Mouse (Mus musculus): ENCODE results near the gene Wdr82. TPM values are rescaled to one million over a fixed set of nuclear protein-coding genes. Genes with fewer than 3 reads are reported as not detected.

The Wdr82 gene
- total and polyA plus RNA-seq, 3 experiments: 70.4 to 131 (median 100) TPM

DNA sequence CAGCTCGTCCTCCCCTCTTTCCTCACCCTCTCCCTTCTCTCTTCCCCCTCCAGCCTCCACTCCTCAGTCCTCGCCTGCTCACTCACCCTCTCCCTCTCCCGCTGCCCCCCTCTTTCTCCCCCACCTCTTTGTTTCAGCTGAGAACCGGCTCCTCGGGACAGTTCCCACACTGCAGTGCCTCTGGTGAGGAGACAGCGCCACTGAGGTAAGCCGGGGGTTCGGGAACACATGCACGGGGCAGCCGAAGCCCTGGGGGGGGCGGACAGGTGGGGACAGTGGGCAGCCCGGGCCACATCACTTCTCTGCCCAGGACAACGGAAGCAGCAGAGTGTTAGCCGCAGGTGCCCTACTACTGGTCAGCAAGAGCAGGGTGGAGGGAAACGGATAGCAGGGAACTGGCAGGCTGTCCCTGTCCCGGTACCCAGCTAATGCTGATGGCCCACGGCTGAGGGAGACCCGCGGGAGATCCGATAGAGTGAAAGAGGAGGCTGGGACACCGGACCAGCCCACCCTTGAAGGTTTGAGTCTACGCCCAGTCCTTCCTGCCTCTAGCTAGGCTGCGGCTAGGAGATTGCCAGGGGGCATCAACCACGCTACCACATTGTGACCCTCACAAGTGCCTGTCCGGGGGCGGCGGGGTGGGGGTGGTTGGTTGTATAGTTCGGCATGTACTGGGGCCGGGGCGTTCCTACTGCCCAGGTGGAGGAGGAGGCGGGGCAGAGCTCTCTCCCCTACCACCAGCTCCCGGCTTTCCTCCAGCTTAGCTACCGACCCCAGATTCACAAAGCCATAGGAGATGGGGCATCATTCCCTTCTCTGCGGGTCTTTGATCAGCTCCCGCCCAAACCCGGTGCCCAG, 22.0 kb upstream of the Wdr82 start:
- no peak for DNase-seq (ENCODE audit: extremely low read depth)
- H3K9me3 ChIP-seq (replicated peaks; ENCODE audit: low read length): no peaks in the 10 kb centered on the region
- H3K79me2 ChIP-seq (replicated peaks; ENCODE audit: control insufficient read depth, extremely low read depth, insufficient read depth, poor library complexity, severe bottlenecking): no peaks in the 10 kb centered on the region
- no peak overlapping the region for H3K9ac ChIP-seq (ENCODE audit: insufficient read depth, low read depth)
- H3K27ac ChIP-seq (ENCODE audit: insufficient read depth, low read depth): no peak overlapping the region
- H3K36me3 ChIP-seq (replicated peaks in 1 of 2; ENCODE audit: control insufficient read depth in 1 of 2, insufficient read depth in 1 of 2, low read length in 1 of 2): no peaks in the 10 kb centered on the region
- TF ChIP-seq MAZ (IDR thresholded peaks at IDR 0.05; ENCODE audit: low read depth, low read length) (no peak), USF2 (conservative IDR thresholded peaks at IDR 0.05; ENCODE audit: low read depth, low read length) (no peak), BHLHE40 (IDR thresholded peaks at IDR 0.05; ENCODE audit: low read depth, low read length) (no peak), RAD21 (IDR thresholded peaks at IDR 0.05; ENCODE audit: low read depth, low read length) (no peak)
- H3K4me1 ChIP-seq (ENCODE audit: control insufficient read depth in 1 of 2, insufficient read depth in 2 of 2): no peaks in the 10 kb centered on the region; a peak in 1 of 4 replicates
- in situ Hi-C loops (cut with MboI; ENCODE audit: low pct_ligation_motif_present, low pct_unique_long_range_greater_than_20kb, low sequenced_read_pairs): no loop called here
- H3K4me2 ChIP-seq (ENCODE audit: insufficient read depth, low read depth, poor library complexity, severe bottlenecking): peak overlapping the region; percentile 40
- dilution Hi-C loops (cut with MboI; ENCODE audit: extremely low pct_ligation_motif_present, extremely low pct_unique_long_range_greater_than_20kb, low sequenced_read_pairs): no loop called here
- no peak overlapping the region for H3K4me3 ChIP-seq (replicated peaks in 1 of 3; ENCODE audit: low read depth in 2 of 3, low read length in 2 of 3, poor library complexity in 1 of 3)
- peaks cover 78% of the 10 kb centered on the region for H3K27me3 ChIP-seq (replicated peaks)

- no peaks in the 10 kb centered on the region for H3K79me2 ChIP-seq (replicated peaks; ENCODE audit: control insufficient read depth, extremely low read depth, insufficient read depth, poor library complexity, severe bottlenecking)
- peaks cover 72% of the 10 kb centered on the region for H3K27me3 ChIP-seq (replicated peaks)
- no peaks in the 10 kb centered on the region for H3K9me3 ChIP-seq (replicated peaks; ENCODE audit: low read length)
- no peak overlapping the region for H3K27ac ChIP-seq (ENCODE audit: insufficient read depth, low read depth)
- DNase-seq (ENCODE audit: extremely low read depth): no peak
- H3K4me2 ChIP-seq (ENCODE audit: insufficient read depth, low read depth, poor library complexity, severe bottlenecking): no peak overlapping the region
- in situ Hi-C loops (cut with MboI; ENCODE audit: low pct_ligation_motif_present, low pct_unique_long_range_greater_than_20kb, low sequenced_read_pairs): no loop called here
- H3K36me3 ChIP-seq (replicated peaks in 1 of 2; ENCODE audit: control insufficient read depth in 1 of 2, insufficient read depth in 1 of 2, low read length in 1 of 2): no peaks in the 10 kb centered on the region
- no peak for TF ChIP-seq ETS1 (conservative IDR thresholded peaks at IDR 0.05; ENCODE audit: low read depth, low read length)
- no peak for TF ChIP-seq JUN (IDR thresholded peaks at IDR 0.05; ENCODE audit: insufficient read depth, low read depth, low read length)
- no peaks in the 10 kb centered on the region; a peak in 1 of 4 replicates for H3K4me1 ChIP-seq (ENCODE audit: control insufficient read depth in 1 of 2, insufficient read depth in 2 of 2)
- dilution Hi-C loops (cut with MboI; ENCODE audit: extremely low pct_ligation_motif_present, extremely low pct_unique_long_range_greater_than_20kb, low sequenced_read_pairs): no loop called here
- no peak overlapping the region for H3K9ac ChIP-seq (ENCODE audit: insufficient read depth, low read depth)
- no peak overlapping the region for H3K4me3 ChIP-seq (replicated peaks in 1 of 3; ENCODE audit: low read depth in 2 of 3, low read length in 2 of 3, poor library complexity in 1 of 3)
Measured at GRCm38 (mm10) chr9:106149399-106149754, 21.4 kb upstream of the Wdr82 start.

- Histone ChIP-seq H3K27ac (ENCODE audit: insufficient read depth, low read depth) (no peak overlapping the region), H3K4me3 (replicated peaks in 1 of 3; ENCODE audit: low read depth in 2 of 3, low read length in 2 of 3, poor library complexity in 1 of 3) (no peak overlapping the region), H3K36me3 (replicated peaks in 1 of 2; ENCODE audit: control insufficient read depth in 1 of 2, insufficient read depth in 1 of 2, low read length in 1 of 2) (peaks cover 0 to 22% of the 10 kb centered on the region in 2 experiments), H3K79me2 (replicated peaks; ENCODE audit: control insufficient read depth, extremely low read depth, insufficient read depth, poor library complexity, severe bottlenecking) (no peaks in the 10 kb centered on the region), H3K27me3 (replicated peaks) (peaks cover 29% of the 10 kb centered on the region), H3K9me3 (replicated peaks; ENCODE audit: low read length) (no peaks in the 10 kb centered on the region), H3K4me2 (ENCODE audit: insufficient read depth, low read depth, poor library complexity, severe bottlenecking) (no peak overlapping the region), H3K9ac (ENCODE audit: insufficient read depth, low read depth) (no peak overlapping the region), H3K4me1 (ENCODE audit: control insufficient read depth in 1 of 2, insufficient read depth in 2 of 2) (peaks cover 0 to 4% of the 10 kb centered on the region in 2 experiments; a peak in 3 of 4 replicates)
- dilution Hi-C loops (cut with MboI; ENCODE audit: extremely low pct_ligation_motif_present, extremely low pct_unique_long_range_greater_than_20kb, low sequenced_read_pairs) (no loop called here), in situ Hi-C loops (cut with MboI; ENCODE audit: low pct_ligation_motif_present, low pct_unique_long_range_greater_than_20kb, low sequenced_read_pairs) (no loop called here)
- DNase-seq (ENCODE audit: extremely low read depth): no peak
- TF ChIP-seq EP300 (IDR thresholded peaks at IDR 0.05; ENCODE audit: low read length): no peak
- TF ChIP-seq HCFC1 (IDR thresholded peaks at IDR 0.05; ENCODE audit: low read depth, low read length): no peak
- no peak for TF ChIP-seq ZC3H11A (IDR thresholded peaks at IDR 0.05; ENCODE audit: low read depth, low read length)
- no peak for TF ChIP-seq RAD21 (IDR thresholded peaks at IDR 0.05; ENCODE audit: low read depth, low read length)
- TF ChIP-seq JUN (IDR thresholded peaks at IDR 0.05; ENCODE audit: insufficient read depth, low read depth, low read length): no peak
Measured at GRCm38 (mm10) chr9:106154106-106154505, 16.6 kb upstream of the Wdr82 start.
